Mouse (Mus musculus) stomach, postnatal 0 days (tissue): ENCODE data around the gene Med19.

ENCODE experiments used
- CTCF ChIP-seq: IDR thresholded peaks from 2 replicates; pipeline ENCODE4 v1.5.1; 2016; ENCODE audit warnings: antibody characterized with exemption, low read depth, mild to moderate bottlenecking, moderate library complexity
- EP300 ChIP-seq: optimal IDR thresholded peaks from 2 replicates; pipeline ENCODE3; 2016; ENCODE audit warnings: antibody characterized with exemption

DNA sequence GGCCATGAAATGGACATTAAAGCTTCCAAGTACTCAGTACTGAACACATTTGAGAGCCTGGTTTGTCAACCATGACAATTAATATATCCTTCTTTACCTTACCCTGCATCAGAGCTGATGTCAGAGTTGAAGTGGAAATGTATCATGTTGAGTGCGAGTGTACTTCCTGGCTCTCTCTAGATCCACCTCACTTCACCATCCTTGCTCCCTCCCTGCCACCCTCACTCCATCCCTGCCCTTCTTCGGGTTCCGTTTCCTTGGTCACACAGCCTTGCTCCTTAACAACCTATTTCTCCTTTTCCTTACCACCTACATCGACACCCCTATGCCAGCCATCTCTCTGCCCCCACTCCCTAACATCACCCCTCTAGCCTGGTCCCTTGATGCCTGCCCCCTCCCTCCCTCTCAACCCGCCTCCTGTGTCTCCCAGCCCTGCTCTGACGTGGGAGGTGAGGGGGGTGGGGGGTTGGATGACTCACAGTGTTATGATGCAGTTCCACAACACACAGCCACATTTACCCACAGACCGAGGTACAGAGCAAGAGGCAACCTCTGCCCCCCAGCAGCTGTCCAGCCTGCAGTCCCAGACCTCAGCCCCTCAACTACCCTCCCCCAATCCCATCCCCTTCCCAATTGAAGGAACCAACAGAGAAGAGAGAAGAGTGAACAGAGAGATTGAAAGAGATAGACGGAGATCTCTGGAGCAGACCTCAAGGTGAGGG lies 55.5 kb downstream of the Med19 start, which contains the start of gene Ypel4:
- no peak for TF ChIP-seq CTCF
- TF ChIP-seq EP300: no peak
